Mouse (Mus musculus) ES-E14 (cell line): Measurements from ENCODE around the gene Tnfrsf21. TPM values are rescaled to one million over a fixed set of nuclear protein-coding genes. Genes with fewer than 3 reads are reported as not detected.

Source experiments
- DNase-seq: peaks from one replicate; pipeline ENCODE4 v3.0.0-alpha.2; 2013; ENCODE audit warnings: low read depth, low spot score
- H3K27ac ChIP-seq: 2 replicates; pipeline ENCODE4 v1.5.1; 2012; ENCODE audit warnings: low read depth, mild to moderate bottlenecking, low read length, moderate library complexity, mixed read lengths; ENCODE audit not compliant: poor library complexity, insufficient read depth, severe bottlenecking
- H3K36me3 ChIP-seq: 2 replicates; pipeline ENCODE4 v1.6.1; 2012; ENCODE audit warnings: mild to moderate bottlenecking, low read length, moderate library complexity, mixed read lengths; ENCODE audit not compliant: control insufficient read depth, poor library complexity, insufficient read depth, severe bottlenecking
- H3K4me1 ChIP-seq, 2 experiments: fragments of 150-350 bp in 1 of 2; sonication (generic) in 1 of 2; 2 replicates each; pipeline ENCODE4 v1.6.1; 2012; ENCODE audit warnings: low read length in 2 of 2, mild to moderate bottlenecking in 1 of 2, mixed read lengths in 1 of 2; ENCODE audit not compliant: control insufficient read depth in 2 of 2, insufficient read depth in 2 of 2, poor library complexity in 1 of 2
- H3K4me3 ChIP-seq, 2 experiments: fragments of 150-350 bp in 1 of 2; sonication (generic) in 1 of 2; 2 replicates each; pipeline ENCODE4 v1.5.1; 2012; ENCODE audit warnings: low read length in 2 of 2, low read depth in 1 of 2, mild to moderate bottlenecking in 1 of 2, mixed read lengths in 1 of 2; ENCODE audit not compliant: insufficient read depth in 1 of 2, poor library complexity in 1 of 2, severe bottlenecking in 1 of 2
- H3K9ac ChIP-seq: 2 replicates; pipeline ENCODE4 v1.6.1; 2012; ENCODE audit warnings: low read depth, mild to moderate bottlenecking, low read length, mixed read lengths; ENCODE audit not compliant: poor library complexity, insufficient read depth, severe bottlenecking
- H3K9me3 ChIP-seq: fragments of 150-350 bp; sonication (generic); 2 replicates; pipeline ENCODE4 v1.6.1; 2012; ENCODE audit warnings: low read depth, mild to moderate bottlenecking, low read length; ENCODE audit not compliant: control insufficient read depth, insufficient read depth
- CHD2 ChIP-seq: IDR thresholded peaks from 2 replicates; pipeline ENCODE4 v1.6.1; 2014; ENCODE audit warnings: mild to moderate bottlenecking, low read depth, low read length, inconsistent platforms
- HCFC1 ChIP-seq: IDR thresholded peaks from 2 replicates; pipeline ENCODE4 v1.6.1; 2012; ENCODE audit warnings: low read length, inconsistent platforms, borderline replicate concordance; ENCODE audit not compliant: insufficient read depth
- MAFK ChIP-seq: IDR thresholded peaks from 2 replicates; pipeline ENCODE4 v1.6.1; 2014; ENCODE audit warnings: mild to moderate bottlenecking, low read depth, low read length, inconsistent platforms; ENCODE audit not compliant: insufficient read depth
- ZC3H11A ChIP-seq: IDR thresholded peaks from 2 replicates; pipeline ENCODE4 v1.6.1; 2012; ENCODE audit warnings: low read depth, mild to moderate bottlenecking, inconsistent platforms, low read length, borderline replicate concordance
- ZNF384 ChIP-seq: IDR thresholded peaks from 2 replicates; pipeline ENCODE4 v1.6.1; 2012; ENCODE audit warnings: low read depth, low read length, inconsistent platforms
- in situ Hi-C, 2 experiments: fragments of 600-800 bp; cut with MboI; formaldehyde crosslinking; loops; one replicate each; pipeline ENCODE4 v1.15.1; 2025; ENCODE audit warnings: low sequenced_read_pairs in 2 of 2, inconsistent platforms in 1 of 2; ENCODE audit not compliant: unreplicated experiment in 2 of 2
- total RNA-seq: library from RNA; depleted of rRNA; stranded (reverse); fragments of 300-350 nt; gene quantifications from 2 replicates; pipeline ENCODE4 v1.2.3, GENCODE M21; 2012

Gene Tnfrsf21
- total RNA-seq, 1 experiment: 19.8 TPM

DNA sequence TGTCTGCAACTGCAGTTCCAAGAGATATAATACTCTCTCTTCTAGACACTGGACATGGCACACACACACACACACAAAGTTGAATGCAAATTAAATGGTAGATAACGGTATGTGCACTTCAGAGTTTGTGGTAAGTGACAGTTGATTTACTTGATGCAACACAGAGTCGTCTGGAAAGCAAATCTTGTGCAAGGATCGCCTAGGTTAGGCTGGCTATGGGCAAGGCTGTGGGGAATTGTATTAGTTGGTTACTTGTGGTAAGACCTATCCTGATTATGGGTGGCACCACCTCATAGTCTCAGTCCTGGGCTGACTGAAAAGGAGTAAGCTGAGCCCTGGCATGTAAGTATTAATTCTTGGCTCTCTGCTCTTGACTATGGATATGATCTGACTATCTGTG, 112.0 kb downstream of the Tnfrsf21 start:
- peaks cover 0 to 3% of the 10 kb centered on the region in 2 experiments; a peak in 1 of 4 replicates for H3K4me1 ChIP-seq
- no peak overlapping the region for H3K27ac ChIP-seq
- in situ Hi-C loops: no loop called here

DNA sequence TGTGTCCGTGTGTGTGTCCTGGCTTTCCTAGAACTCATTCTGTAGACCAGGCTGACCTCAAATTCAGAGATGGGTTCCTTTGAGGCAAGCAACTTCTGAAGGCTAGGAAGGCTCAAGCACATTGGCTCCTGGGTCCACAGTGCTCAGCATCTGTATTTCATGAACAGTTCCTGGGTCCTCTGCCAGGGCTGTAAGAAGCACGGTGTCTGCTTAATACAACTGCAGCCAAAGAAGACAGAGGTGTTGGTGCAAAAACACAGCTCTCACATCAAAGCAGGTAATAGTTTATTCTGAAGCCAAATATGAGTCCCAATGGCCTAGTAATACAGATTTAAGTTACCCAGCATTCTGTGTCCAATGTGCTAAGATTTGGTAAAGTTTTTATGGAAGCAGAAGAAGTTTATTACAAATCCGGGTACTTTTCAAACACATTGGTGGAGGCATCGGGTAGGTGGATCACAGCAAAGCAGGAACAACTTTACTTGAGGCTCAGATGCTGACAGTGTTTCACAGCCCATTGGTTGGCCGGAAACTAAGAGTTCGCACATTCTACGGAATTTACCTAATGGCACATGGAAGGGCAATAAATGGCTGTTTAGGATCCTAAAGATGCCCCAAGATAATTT, 112.7 kb downstream of the Tnfrsf21 start:
- Histone ChIP-seq H3K4me3 (no peak overlapping the region), H3K27ac (no peak overlapping the region), H3K9me3 (no peaks in the 10 kb centered on the region), H3K36me3 (no peaks in the 10 kb centered on the region), H3K9ac (no peak overlapping the region), H3K4me1 (peaks cover 0 to 3% of the 10 kb centered on the region in 2 experiments; a peak in 1 of 4 replicates)
- TF ChIP-seq HCFC1: no peak
- no peak for TF ChIP-seq ZNF384
- no peak for TF ChIP-seq MAFK
- no peak for TF ChIP-seq CHD2
- no peak for TF ChIP-seq ZC3H11A
- DNase-seq: no peak
- in situ Hi-C loops: no loop called here

More for the DNA sequence above, 112.0 kb downstream of the Tnfrsf21 start:
- Histone ChIP-seq H3K9me3 (no peaks in the 10 kb centered on the region), H3K36me3 (no peaks in the 10 kb centered on the region), H3K4me3 (no peak overlapping the region), H3K9ac (no peak overlapping the region)
- DNase-seq: no peak
- TF ChIP-seq ZC3H11A (no peak), CHD2 (no peak), HCFC1 (no peak), ZNF384 (no peak), MAFK (no peak)

DNA sequence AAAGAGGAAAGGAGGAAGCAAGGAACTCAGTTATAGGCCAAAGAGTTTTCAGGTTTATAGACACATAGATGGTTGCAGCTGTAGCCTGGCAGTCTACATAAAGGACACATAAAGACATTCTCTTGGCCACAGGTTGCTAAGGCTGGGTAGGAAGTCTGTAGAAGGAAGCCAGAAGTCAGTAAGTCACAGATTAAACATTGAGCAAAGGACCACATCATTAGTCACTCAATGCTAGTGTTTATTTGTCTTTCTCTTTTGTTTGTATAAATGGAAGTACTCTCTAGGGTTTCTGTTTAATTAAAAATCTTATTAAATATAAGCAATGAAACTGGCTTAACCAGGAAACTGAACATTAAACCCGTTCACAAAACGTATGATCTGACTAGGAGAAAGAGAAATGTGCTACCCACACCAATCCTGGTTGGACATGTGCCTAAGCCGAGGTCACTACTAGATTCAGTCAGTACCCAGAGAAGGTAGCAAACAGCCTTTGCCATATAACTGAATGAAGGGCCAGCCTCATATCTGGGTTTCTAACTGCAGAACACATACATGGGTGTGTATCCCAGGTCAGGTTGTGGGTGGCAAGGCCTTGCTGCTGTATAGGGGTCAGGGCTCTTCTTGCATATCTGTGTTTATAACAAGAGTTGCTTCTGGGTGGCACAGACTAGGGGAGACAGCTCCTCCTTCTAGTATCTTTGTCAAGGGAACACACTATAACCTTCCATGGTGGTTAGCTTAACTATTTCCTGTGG, 113.9 kb downstream of the Tnfrsf21 start:
- H3K36me3 ChIP-seq: no peaks in the 10 kb centered on the region
- in situ Hi-C loops: no loop called here
- no peak for DNase-seq
- H3K9ac ChIP-seq: no peak overlapping the region
- H3K27ac ChIP-seq: no peak overlapping the region
- no peaks in the 10 kb centered on the region for H3K9me3 ChIP-seq
- H3K4me1 ChIP-seq: peaks cover 0 to 3% of the 10 kb centered on the region in 2 experiments; a peak in 1 of 4 replicates
- TF ChIP-seq CHD2 (no peak), ZNF384 (no peak), HCFC1 (no peak), ZC3H11A (no peak)
- H3K4me3 ChIP-seq: no peak overlapping the region

DNA sequence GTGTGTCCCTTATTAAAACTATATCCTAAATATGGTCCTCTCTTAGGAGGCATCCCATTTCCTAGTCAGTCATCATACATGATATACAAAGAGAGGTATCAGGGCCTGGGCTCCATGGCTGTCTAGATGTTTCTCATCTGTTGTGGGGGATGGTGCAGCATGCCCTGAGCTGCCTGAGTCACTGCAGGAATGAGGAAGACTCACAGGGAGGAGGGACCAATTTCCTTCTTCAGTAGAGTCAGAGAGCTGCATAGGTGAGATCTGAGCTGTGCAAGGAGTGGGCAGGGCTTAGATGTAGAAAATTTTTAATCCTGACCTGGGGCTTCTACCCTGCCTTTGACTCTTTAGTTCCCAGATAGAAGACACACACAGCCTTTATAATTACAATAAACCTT, 114.5 kb downstream of the Tnfrsf21 start:
- no peak for DNase-seq
- peaks cover 0 to 5% of the 10 kb centered on the region in 2 experiments; a peak in 1 of 4 replicates for H3K4me1 ChIP-seq

More for the DNA sequence above, 114.5 kb downstream of the Tnfrsf21 start:
- H3K9ac ChIP-seq: no peak overlapping the region
- H3K36me3 ChIP-seq: no peaks in the 10 kb centered on the region
- in situ Hi-C loops: no loop called here
- no peak overlapping the region for H3K4me3 ChIP-seq
- no peaks in the 10 kb centered on the region for H3K9me3 ChIP-seq
- TF ChIP-seq HCFC1 (no peak), ZC3H11A (no peak), ZNF384 (no peak), MAFK (no peak), CHD2 (no peak)
- no peak overlapping the region for H3K27ac ChIP-seq
